Mouse (Mus musculus): ENCODE measurements around the gene Zfp708.
A peak's percentile ranks its signal among the peaks of the same experiment; 100 is the strongest.
"Not testable (repeated sequence)": the region's sequence is repeated elsewhere in the genome, so short reads cannot be mapped to it uniquely, and the experiment has no call there.

The Zfp708 gene

GRCm38 (mm10) chr13:67097876-67098275 lies at the start of gene Zfp708:
Gene Zfp708, minus strand, starts transcription at chr13:67097976.
- DNase-seq (ENCODE audit: low spot score) = no peak

DNA sequence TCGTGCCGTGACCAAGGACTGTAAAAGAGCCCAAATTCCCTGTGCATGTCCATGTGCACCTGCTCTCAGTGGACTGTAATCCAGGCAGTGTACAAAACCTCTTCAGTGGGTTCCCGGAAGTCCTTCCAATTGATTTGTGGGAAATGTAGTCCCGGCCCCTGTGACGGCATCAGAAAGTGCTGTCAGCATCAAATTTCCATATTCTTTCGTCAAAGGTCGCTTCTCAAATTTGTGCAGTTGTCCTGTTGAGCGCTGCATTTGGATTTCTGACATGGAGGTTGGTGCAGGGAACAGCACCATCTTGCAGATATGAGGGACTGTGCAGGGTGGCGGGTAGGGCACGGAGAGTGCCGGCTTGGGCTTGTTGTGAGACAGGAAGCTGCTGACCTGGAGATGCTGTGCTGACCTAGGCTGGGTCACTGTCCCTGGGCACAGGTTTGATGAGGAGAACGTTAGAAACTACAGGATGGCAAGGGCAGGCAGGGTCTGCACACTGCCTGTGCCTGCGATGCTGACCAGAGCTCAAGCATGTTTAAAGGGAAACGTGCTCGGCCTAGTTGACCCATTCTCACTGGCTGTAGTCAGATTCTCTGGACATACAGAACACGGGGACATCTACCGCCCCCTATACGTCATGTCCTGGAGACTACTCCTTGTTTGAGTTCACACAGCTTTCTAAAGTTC lies 30.4 kb upstream of the Zfp708 start:
- peak; percentile 82 for DNase-seq (ENCODE audit: low spot score)

- DNase-seq (ENCODE audit: low spot score) = not testable (repeated sequence)
These were observed 29.7 kb upstream of the Zfp708 start for GRCm38 (mm10) chr13:67127507-67127906.

- DNase-seq (ENCODE audit: low spot score) = no peak
These were observed 26.7 kb upstream of the Zfp708 start for GRCm38 (mm10) chr13:67124460-67124859.

DNA sequence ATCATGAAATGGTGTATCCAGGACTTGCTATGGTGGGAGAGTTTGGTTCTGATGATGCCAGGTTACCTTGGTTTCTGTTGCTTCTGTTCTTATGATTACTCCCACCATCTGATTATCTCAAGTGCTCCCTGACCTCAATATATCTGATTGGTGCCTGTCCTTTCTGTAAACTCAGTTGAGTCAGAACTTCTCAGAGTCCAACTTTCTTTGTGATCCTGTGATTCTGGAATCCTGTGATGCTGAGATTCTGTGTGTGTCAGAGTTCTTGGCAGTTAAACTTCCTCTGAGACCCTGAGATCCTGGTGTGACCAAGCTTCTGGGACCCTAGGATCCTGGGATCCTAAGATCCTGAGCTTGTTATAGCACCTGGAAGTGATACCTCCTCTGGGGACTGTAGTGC lies 23.6 kb upstream of the Zfp708 start, which contains the start of gene Zfp759:
Gene Zfp759 (plus strand): TSS at position 301 of the 400 bp plus-strand sequence.
- not testable (repeated sequence) for DNase-seq (ENCODE audit: low spot score)

DNA sequence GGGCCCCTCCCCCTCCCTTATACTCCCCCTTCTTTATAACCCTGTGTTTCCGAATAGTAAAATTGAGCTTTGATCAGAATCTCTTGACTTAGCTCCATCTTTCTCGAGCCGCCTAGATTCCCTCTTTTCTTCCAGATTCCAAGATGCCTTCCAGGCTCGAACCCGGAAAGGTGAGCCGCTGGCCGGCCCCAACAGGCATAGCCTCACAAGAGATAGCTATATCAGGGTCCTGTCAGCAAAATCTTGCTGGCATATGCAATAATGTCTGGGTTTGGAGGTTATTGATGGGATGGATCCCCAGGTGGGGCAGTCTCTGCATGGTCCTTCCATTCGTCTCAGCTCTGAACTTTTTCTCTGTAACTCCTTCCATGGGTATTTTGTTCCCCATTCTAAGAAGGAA lies 18.4 kb upstream of the Zfp708 start, which contains the start of gene Rslcan18:
Gene Rslcan18 (minus strand): TSS at position 101 of the 400 bp plus-strand sequence.
- not testable (repeated sequence) for DNase-seq (ENCODE audit: low spot score)

- DNase-seq (ENCODE audit: low spot score) = no peak
These were observed 15.5 kb upstream of the Zfp708 start for GRCm38 (mm10) chr13:67113287-67113686.

DNA sequence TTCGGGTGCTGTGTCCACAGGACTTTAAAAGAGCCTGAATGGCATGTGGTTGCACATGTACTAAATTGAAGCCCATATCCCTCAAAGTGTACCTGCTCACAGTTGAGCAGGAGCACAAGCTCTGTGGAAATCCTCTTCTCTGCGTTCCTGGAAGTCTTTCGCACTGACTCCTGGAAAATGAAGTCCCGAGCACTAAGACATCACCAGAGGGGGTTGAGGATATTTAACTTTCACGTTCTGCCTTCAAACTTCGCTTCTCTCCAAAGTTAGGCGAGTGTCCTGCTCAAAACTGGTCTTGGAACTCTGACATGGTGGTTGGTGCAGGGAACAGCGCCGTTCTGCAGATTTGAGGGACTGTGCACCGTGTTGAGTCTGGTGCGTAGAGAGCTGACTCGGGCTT lies 14.3 kb upstream of the Zfp708 start:
- no peak for DNase-seq (ENCODE audit: low spot score)

- DNase-seq (ENCODE audit: low spot score) = peak; percentile 52
These were observed 11.0 kb upstream of the Zfp708 start for GRCm38 (mm10) chr13:67108821-67109206.

- DNase-seq (ENCODE audit: low spot score) = peak; percentile 87
These were observed 10.5 kb upstream of the Zfp708 start, which contains the start of gene Gm28557 for GRCm38 (mm10) chr13:67108194-67108820. Gene Gm28557, minus strand, starts transcription at chr13:67108604.

GRCm38 (mm10) chr13:67107681-67108080 lies 9.9 kb upstream of the Zfp708 start:
- no peak for DNase-seq (ENCODE audit: low spot score)

GRCm38 (mm10) chr13:67090154-67090553 lies 7.6 kb downstream of the Zfp708 start:
- DNase-seq (ENCODE audit: low spot score) = no peak

- no peak for DNase-seq (ENCODE audit: low spot score)
These were observed 15.8 kb downstream of the Zfp708 start for GRCm38 (mm10) chr13:67081946-67082345.

DNA sequence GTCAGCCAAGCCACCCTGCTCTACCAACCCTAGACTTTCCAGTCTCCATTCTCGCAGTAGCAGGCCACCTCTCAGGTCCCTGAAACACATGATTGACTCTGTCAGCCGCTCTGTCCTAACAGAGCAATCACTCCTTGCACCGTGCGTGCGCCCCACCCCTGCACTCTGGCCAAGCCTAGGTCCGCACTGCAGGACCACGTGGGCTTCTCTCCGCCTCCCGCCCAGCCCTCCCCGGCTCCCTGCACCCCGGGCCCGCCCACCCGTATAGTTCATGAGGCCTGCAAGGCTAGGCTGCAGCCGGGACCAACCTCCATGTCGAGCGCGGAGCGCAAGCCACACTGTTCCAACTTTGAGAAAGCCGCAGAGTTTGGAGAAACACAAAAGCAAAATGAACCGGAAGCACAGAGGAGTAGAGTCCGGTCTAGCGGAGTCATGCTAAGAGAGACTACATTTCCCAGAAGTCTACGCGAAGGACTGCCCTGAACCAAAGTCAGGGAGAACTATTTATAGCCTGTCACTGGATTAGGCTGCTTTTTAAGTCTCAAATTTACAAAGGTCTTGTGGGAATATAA lies 16.5 kb downstream of the Zfp708 start:
- peak; percentile 77 for DNase-seq (ENCODE audit: low spot score)

- no peak for DNase-seq (ENCODE audit: low spot score)
These were observed 20.5 kb downstream of the Zfp708 start for GRCm38 (mm10) chr13:67077244-67077643.

- DNase-seq (ENCODE audit: low spot score) = no peak
These were observed 25.0 kb downstream of the Zfp708 start for GRCm38 (mm10) chr13:67072786-67073185.

GRCm38 (mm10) chr13:67065386-67065785 lies 32.4 kb downstream of the Zfp708 start:
- DNase-seq (ENCODE audit: low spot score) = no peak

DNA sequence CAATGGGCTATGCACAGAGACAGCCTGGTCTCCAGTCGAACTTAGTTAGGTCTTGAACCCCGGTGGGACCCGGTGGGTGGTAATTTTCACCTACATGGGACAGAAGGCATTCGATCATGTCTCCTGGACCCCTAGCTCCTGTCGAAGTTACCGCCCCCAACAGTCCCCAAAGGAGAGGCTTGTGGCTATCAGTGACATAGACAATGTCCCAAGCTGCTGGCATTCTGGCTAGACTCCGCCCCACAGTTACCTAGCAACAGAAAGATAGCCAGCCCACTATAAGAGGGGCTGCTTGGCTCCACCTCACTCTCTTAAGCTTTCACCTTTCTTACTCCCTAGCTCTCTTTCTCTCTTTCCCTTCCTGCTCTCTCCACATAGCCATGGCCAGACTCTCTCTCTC lies 35.3 kb downstream of the Zfp708 start:
- no peak for DNase-seq (ENCODE audit: low spot score)

DNA sequence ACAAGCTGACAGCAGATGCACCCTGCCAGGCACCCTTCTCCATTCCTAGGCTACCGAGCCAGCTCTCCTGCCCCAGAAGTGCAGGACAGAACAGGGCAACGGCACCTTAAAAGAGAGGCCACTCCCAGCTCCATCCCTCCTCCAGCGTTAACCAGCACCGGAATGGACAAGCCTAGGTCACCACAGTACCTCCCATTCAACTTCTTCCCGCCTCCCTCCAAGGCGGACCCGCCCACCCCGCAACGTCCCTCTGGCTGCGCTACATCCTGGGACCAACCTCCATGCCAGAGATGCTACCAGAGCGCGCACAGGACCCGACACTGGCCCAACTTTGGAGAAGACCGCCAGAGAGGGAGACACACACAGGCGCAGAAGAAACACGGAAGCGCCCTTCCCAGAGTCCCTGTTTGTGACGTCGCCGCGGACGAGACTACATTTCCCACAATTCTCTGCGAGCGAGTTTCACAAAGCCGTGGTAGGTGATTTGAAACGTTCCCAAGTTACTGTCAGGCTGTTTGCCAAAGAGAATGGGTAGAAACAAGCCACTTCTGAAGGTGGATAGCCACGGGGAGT lies 36.9 kb downstream of the Zfp708 start, which contains the start of gene Zfp712:
Gene Zfp712 (minus strand): TSS at position 385 of the 573 bp plus-strand sequence.
- peak; percentile 89 for DNase-seq (ENCODE audit: low spot score)

GRCm38 (mm10) chr13:67060161-67060785 lies 37.5 kb downstream of the Zfp708 start:
- DNase-seq (ENCODE audit: low spot score) = no peak
